Mouse (Mus musculus): Measurements from ENCODE around the gene Srarp. TPM values are rescaled to one million over a fixed set of nuclear protein-coding genes. Genes with fewer than 3 reads are reported as not detected.

Srarp gene
- total RNA-seq, 4 experiments from 2014 or later = 0.32 to 0.54 (median 0.36) TPM; not detected in 1

DNA sequence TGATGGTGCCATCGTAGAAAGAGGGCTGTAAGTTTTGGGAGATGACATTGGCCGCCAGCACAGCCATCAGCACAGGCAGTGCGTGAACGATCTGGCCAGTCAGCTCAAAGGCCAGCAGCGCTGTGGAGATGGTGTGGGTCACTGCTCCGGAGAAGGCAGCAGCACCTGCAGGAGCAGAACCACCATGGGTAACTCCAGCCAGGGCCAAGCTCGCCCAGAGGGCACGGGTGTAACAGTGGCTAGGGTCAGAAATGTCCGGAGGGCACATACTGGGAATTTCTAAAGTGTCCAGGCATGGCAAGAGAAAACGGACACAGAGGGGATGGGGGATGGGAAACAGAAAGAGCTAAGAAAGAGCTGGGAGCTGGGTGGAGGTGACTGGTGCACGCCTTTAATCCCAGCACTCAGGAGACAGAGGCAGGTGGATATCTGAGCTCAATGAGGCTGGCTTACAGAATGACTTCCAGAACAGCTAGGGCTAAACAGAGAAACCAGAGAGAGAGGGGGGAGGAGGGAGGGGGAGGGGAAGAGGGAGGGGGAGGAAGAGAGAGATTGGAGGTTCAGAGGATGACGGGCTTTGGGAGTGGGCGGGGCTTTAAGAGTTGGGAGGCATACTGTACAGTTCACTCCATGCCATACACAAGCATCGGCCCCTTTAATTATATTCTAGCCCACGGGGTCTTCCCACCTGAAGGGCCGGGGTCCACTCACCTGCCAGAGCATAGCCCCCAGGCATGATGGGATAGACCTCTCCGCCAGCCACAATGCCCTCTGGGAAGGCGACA, 46.3 kb downstream of the Srarp start:
- DNase-seq (ENCODE audit: low spot score in 2 of 2) = no peak

DNA sequence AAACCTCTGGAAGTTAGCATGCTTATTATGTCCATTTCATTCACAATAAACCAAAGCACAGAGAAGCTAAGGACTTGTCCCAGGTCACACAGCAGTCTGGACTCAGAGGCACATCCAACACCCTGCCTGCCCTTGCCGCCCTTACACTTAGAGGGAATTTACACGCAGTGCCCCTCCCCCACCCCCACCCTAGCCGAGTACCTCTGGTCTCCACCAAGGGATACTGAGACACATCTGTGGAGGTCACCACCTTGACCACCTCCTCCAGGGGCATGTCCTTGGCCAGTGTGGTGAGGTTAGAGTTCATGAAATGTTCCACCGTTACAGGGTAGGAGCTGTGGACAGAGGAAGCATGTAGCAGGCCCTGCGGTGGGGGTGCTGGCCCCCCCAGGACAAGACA, 48.0 kb downstream of the Srarp start:
- DNase-seq (ENCODE audit: low spot score in 2 of 2) = no peak

DNA sequence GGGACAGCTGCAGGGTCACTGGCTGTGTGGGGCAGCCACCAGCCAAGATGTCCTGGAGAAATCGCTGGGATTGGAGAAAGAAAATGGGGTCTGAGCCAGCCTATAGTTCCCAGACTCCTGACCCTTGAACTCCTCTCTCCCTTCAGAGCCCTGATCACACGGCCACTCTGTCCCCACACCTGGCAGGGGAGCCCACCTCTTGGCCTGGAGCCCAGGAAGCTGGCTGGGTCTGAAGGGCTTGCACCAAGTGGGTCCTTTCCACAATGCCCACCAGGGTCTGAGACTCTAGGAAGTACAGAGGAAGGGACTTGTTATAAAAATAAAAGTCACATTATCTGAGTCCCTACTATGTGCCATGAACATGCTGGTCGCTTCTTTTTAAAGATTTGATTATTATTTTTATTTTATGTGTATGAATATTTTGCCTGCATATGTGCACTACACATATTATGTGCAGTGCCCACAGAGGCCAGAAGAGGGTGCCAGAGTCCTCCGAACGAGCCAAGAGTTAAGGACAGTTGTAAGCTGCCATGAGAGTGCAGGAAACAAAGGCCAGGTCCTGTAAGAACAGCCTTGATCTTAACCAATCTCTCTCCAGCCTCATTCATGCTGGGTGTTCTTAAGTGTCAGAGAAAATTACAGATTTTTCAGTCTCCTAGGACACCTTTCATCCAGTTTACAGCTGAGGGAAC, 48.7 kb downstream of the Srarp start:
- peak; percentile 47 to 52 for DNase-seq (ENCODE audit: low spot score in 2 of 2)

DNA sequence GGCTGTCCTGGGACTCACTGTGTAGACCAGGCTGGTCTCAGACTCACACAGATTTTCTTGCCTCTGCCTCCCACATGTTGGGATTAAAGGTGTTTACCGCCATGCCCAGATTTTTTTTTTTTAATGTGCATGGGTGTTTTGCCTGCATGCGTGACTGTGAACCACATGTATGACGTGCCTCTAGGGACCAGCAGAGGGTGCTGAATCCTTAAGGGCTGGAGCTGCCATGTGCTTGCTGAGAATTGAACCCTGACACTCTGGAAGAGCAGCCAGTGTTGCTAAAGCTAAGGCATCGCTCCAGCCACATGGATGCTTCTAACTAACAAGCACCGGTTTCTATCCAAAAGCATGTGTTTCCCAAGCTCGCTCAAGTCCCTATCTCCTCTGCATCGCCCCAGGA, 49.8 kb downstream of the Srarp start:
- DNase-seq (ENCODE audit: low spot score in 2 of 2) = no peak

DNA sequence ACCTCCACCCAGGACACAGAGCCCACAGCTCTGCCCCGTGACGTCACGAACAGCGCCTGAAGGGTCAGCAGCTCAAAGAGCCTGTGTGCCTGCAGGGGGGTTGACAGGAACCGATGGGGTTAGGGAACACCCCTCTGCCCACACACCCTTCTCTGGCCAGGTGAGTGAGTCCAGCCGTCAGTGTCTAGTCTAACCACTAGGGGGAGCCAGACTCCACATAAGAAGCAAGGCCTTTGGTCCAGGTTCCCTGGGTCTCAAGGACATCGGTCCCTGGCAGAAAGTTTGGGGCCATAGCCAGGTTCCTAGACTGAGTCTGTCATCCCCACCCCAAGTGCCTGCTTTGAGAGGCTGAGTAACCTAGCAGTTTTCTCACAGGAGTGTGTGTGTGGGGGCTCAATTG, 50.6 kb downstream of the Srarp start:
- no peak for DNase-seq (ENCODE audit: low spot score in 2 of 2)

Other genes with a start within 250 kb of the Srarp start
- 1 to 10 TPM in 1 of 4 experiments, not detected in 3; 1.4 TPM for gene Rsg1, start 222.1 kb downstream of the Srarp start, total RNA-seq (2022)
- gene Arhgef19, start 196.6 kb downstream of the Srarp start, total RNA-seq (2022) = 1 to 10 TPM in 1 of 4 experiments, under 1 TPM in 3; 0.10 to 1.1 (median 0.22) TPM
- gene Epha2, start 134.9 kb downstream of the Srarp start, total RNA-seq (2022) = 1 to 10 TPM in 3 of 4 experiments, under 1 TPM in 1; 0.85 to 2.0 (median 1.8) TPM
- under 1 TPM in 2 of 4 experiments, not detected in 2; 0.17 to 0.27 TPM for gene Fam131c, start 67.9 kb downstream of the Srarp start, total RNA-seq (2022)
- gene Clcnka, start 37.4 kb downstream of the Srarp start, total RNA-seq (2022) = not detected
- gene Clcnkb, start 20.1 kb downstream of the Srarp start, total RNA-seq (2022) = under 1 TPM in 2 of 4 experiments, not detected in 2; 0.11 to 0.58 TPM
- 100 to 1,000 TPM; 243 to 314 (median 275) TPM for gene Hspb7, start 15.3 kb downstream of the Srarp start, total RNA-seq (2022)
- 10 to 100 TPM; 30.2 to 38.3 (median 33.0) TPM for gene Zbtb17, start 8.5 kb upstream of the Srarp start, total RNA-seq (2022)
- 10 to 100 TPM; 17.0 to 23.9 (median 23.5) TPM for gene Spen, start 102.5 kb upstream of the Srarp start, total RNA-seq (2022)
- gene Fblim1, start 170.0 kb upstream of the Srarp start, total RNA-seq (2022) = 1 to 10 TPM in 2 of 4 experiments, under 1 TPM in 2; 0.46 to 2.2 (median 0.94) TPM
- under 1 TPM; 0.16 to 0.46 (median 0.31) TPM for gene Tmem82, start 182.5 kb upstream of the Srarp start, total RNA-seq (2022)
- 10 to 100 TPM in 3 of 4 experiments, 1 to 10 TPM in 1; 9.2 to 14.0 (median 12.3) TPM for gene Slc25a34, start 187.7 kb upstream of the Srarp start, total RNA-seq (2022)
- gene Plekhm2, start 228.8 kb upstream of the Srarp start, total RNA-seq (2022) = 10 to 100 TPM; 25.0 to 32.5 (median 30.2) TPM
- 10 to 100 TPM in 2 of 4 experiments, 1 to 10 TPM in 2; 6.0 to 12.0 (median 9.2) TPM for gene Rsc1a1, start 249.5 kb upstream of the Srarp start, total RNA-seq (2022)

Data from gastrocnemius, adult 8-10 months (tissue).